Comparison of ENCODE assay signal across 8 mouse cellular contexts in genomic region chr17:8592427-8593277, GRCm38 (mm10). TPM values are rescaled to one million over a fixed set of nuclear protein-coding genes. Genes with fewer than 3 reads are reported as not detected.
A peak's percentile ranks its signal among the peaks of the same experiment; 100 is the strongest.
DNase-seq lines count a peak whose midpoint lies in the region; ATAC-seq lines count a peak whose summit lies in the region.

No protein-coding gene starts in this region.

- peaks cover 4% of the 10 kb centered on the region; the same call in 1 of the 2 replicates for H3K27me3 ChIP-seq in embryonic facial prominence, embryonic 15.5 days
- H3K27me3 ChIP-seq in heart, embryonic 12.5 days (replicated peaks) = peaks cover 32% of the 10 kb centered on the region
- peaks cover 36% of the 10 kb centered on the region for H3K27me3 ChIP-seq in kidney, embryonic 15.5 days
- H3K27me3 ChIP-seq in limb, embryonic 15.5 days = peaks cover 10% of the 10 kb centered on the region; the same call in 1 of the 2 replicates
- H3K27me3 ChIP-seq in stomach, embryonic 14.5 days (ENCODE audit: control insufficient read depth, insufficient read depth, low read length) = no peaks in the 10 kb centered on the region

- peak overlapping the region; percentile 16; the same call in 1 of the 2 replicates for H3K4me3 ChIP-seq in embryonic facial prominence, embryonic 15.5 days (replicated peaks)
- H3K4me3 ChIP-seq in heart, embryonic 12.5 days = no peak overlapping the region
- peak overlapping the region; percentile 22 for H3K4me3 ChIP-seq in kidney, embryonic 15.5 days (replicated peaks)
- H3K4me3 ChIP-seq in limb, embryonic 15.5 days = no peak overlapping the region
- no peak overlapping the region for H3K4me3 ChIP-seq in stomach, embryonic 14.5 days (ENCODE audit: low read depth, low read length)

- ATAC-seq in embryonic facial prominence, embryonic 15.5 days (ENCODE audit: insufficient number of reproducible peaks, low FRiP score, low TSS enrichment, low read depth) = peak; percentile 60; the same call in 1 of the 2 replicates
- no peak for ATAC-seq in heart, embryonic 12.5 days (ENCODE audit: insufficient number of reproducible peaks, low FRiP score)
- ATAC-seq in kidney, embryonic 15.5 days (replicated peaks; ENCODE audit: low FRiP score) = 0 out of 2 replicates have a peak, but pooled peaks have one; percentile 29
- peak; percentile 35; the same call in 1 of the 2 replicates for ATAC-seq in limb, embryonic 15.5 days (ENCODE audit: insufficient number of reproducible peaks, low FRiP score, low TSS enrichment, low read depth)
- peak; percentile 58; the same call in 1 of the 2 replicates for ATAC-seq in stomach, embryonic 14.5 days (ENCODE audit: insufficient number of reproducible peaks, insufficient read depth, low FRiP score, low read depth)

- DNase-seq in 3134 (ENCODE audit: extremely low read depth, insufficient read length, low spot score) = peak; percentile 20
- DNase-seq in adrenal gland, postnatal 25 days = peak; percentile 74
- DNase-seq in naive thymus-derived CD4-positive, alpha-beta T cell, adult 2 months (ENCODE audit: low read depth) = peak; percentile 72

- H3K4me1 ChIP-seq in embryonic facial prominence, embryonic 15.5 days = no peaks in the 10 kb centered on the region
- H3K4me1 ChIP-seq in heart, embryonic 12.5 days (replicated peaks) = no peaks in the 10 kb centered on the region
- peaks cover 5% of the 10 kb centered on the region; the same call in 1 of the 2 replicates for H3K4me1 ChIP-seq in kidney, embryonic 15.5 days
- H3K4me1 ChIP-seq in limb, embryonic 15.5 days = peaks cover 3% of the 10 kb centered on the region; the same call in 1 of the 2 replicates
- H3K4me1 ChIP-seq in stomach, embryonic 14.5 days (ENCODE audit: control insufficient read depth, insufficient read depth, low read length) = no peaks in the 10 kb centered on the region

- H3K36me3 ChIP-seq in embryonic facial prominence, embryonic 15.5 days = no peaks in the 10 kb centered on the region
- no peaks in the 10 kb centered on the region for H3K36me3 ChIP-seq in heart, embryonic 12.5 days
- H3K36me3 ChIP-seq in kidney, embryonic 15.5 days = no peaks in the 10 kb centered on the region
- H3K36me3 ChIP-seq in limb, embryonic 15.5 days = no peaks in the 10 kb centered on the region
- no peaks in the 10 kb centered on the region for H3K36me3 ChIP-seq in stomach, embryonic 14.5 days (ENCODE audit: control insufficient read depth, insufficient read depth, low read length)

- no peaks in the 10 kb centered on the region for H3K9me3 ChIP-seq in embryonic facial prominence, embryonic 15.5 days (replicated peaks)
- H3K9me3 ChIP-seq in heart, embryonic 12.5 days (replicated peaks) = 0 out of 2 replicates have a peak, but pooled peaks cover 4% of the 10 kb centered on the region
- no peaks in the 10 kb centered on the region for H3K9me3 ChIP-seq in kidney, embryonic 15.5 days (replicated peaks)
- H3K9me3 ChIP-seq in limb, embryonic 15.5 days = no peaks in the 10 kb centered on the region
- no peaks in the 10 kb centered on the region for H3K9me3 ChIP-seq in stomach, embryonic 14.5 days (ENCODE audit: control insufficient read depth, low read depth, low read length)

- 16% methylated on average over 22 of the region's 22 CpGs for WGBS in embryonic facial prominence, embryonic 15.5 days
- 16% methylated on average over 22 of the region's 22 CpGs for WGBS in heart, embryonic 12.5 days
- WGBS in kidney, embryonic 15.5 days = 15% methylated on average over 22 of the region's 22 CpGs
- WGBS in limb, embryonic 15.5 days = 13% methylated on average over 22 of the region's 22 CpGs
- 12% methylated on average over 22 of the region's 22 CpGs for WGBS in stomach, embryonic 14.5 days

- 0 out of 2 replicates have a peak overlapping the region, but pooled peaks have one; percentile 15 for H3K9ac ChIP-seq in embryonic facial prominence, embryonic 15.5 days
- H3K9ac ChIP-seq in heart, embryonic 12.5 days = no peak overlapping the region
- no peak overlapping the region for H3K9ac ChIP-seq in kidney, embryonic 15.5 days
- no peak overlapping the region for H3K9ac ChIP-seq in limb, embryonic 15.5 days
- H3K9ac ChIP-seq in stomach, embryonic 14.5 days (replicated peaks; ENCODE audit: low read depth, low read length) = no peak overlapping the region

- H3K27ac ChIP-seq in embryonic facial prominence, embryonic 15.5 days (replicated peaks) = no peak overlapping the region
- no peak overlapping the region for H3K27ac ChIP-seq in heart, embryonic 12.5 days (ENCODE audit: poor library complexity, severe bottlenecking)
- H3K27ac ChIP-seq in kidney, embryonic 15.5 days = no peak overlapping the region
- no peak overlapping the region for H3K27ac ChIP-seq in limb, embryonic 15.5 days
- H3K27ac ChIP-seq in stomach, embryonic 14.5 days (ENCODE audit: low read length) = no peak overlapping the region

- peak overlapping the region; percentile 42 for H3K4me2 ChIP-seq in embryonic facial prominence, embryonic 15.5 days (replicated peaks)
- H3K4me2 ChIP-seq in heart, embryonic 12.5 days = peak overlapping the region; percentile 53
- H3K4me2 ChIP-seq in kidney, embryonic 15.5 days = peak overlapping the region; percentile 55
- H3K4me2 ChIP-seq in limb, embryonic 15.5 days = peak overlapping the region; percentile 28; the same call in 1 of the 2 replicates
- peak overlapping the region; percentile 36 for H3K4me2 ChIP-seq in stomach, embryonic 14.5 days (replicated peaks; ENCODE audit: low read depth, low read length)

RNA-seq across cellular contexts. Expression of gene Gm17087, which starts 25.9 kb away (rescaled TPM):
- total RNA-seq in adrenal gland, postnatal 25 days (2021) = not detected in 2 replicates
- 0.25 TPM in 1 of 2 replicates, not detected in the other for polyA plus RNA-seq in embryonic facial prominence, embryonic 15.5 days (2015; fragmentation: Nextera tagmentation; extraction: Ambion mirVana)
- polyA plus RNA-seq in heart, embryonic 12.5 days (2016; fragmentation: Nextera tagmentation; extraction: Ambion mirVana) = not detected in 2 replicates
- polyA plus RNA-seq in kidney, embryonic 15.5 days (2015; fragmentation: Nextera tagmentation; extraction: Ambion mirVana) = not detected in 2 replicates
- polyA plus RNA-seq in limb, embryonic 15.5 days (2015; fragmentation: Nextera tagmentation; extraction: Ambion mirVana) = 0.16 TPM in 1 of 2 replicates, not detected in the other
- polyA plus RNA-seq in stomach, embryonic 14.5 days (2014; fragmentation: Nextera tagmentation; extraction: Ambion mirVana) = not detected in 2 replicates

Comparison
In these comparisons a context has a peak if more than half of its experiments do, and no peak if none do; other contexts are left out.
1. DNase-seq: peak in every context shown above with its lines; median percentile 74 in adrenal gland, postnatal 25 days; 72 in naive thymus-derived CD4-positive, alpha-beta T cell, adult 2 months; 20 in 3134.
2. H3K4me3 ChIP-seq: peak in embryonic facial prominence, embryonic 15.5 days (single experiment) and kidney, embryonic 15.5 days (single experiment); none in heart, embryonic 12.5 days (single experiment), limb, embryonic 15.5 days (single experiment) and stomach, embryonic 14.5 days (single experiment).
3. Peak in every context shown above with its lines, with median percentiles within 50 percentile points of each other: H3K4me2 ChIP-seq.